Mouse (Mus musculus): ENCODE data around the gene Mapk8ip3.

Mapk8ip3 gene

GRCm38 (mm10) chr17:24902671-24903474 is 33.9 kb downstream of the Mapk8ip3 start:
- no peak for DNase-seq (ENCODE audit: low read depth in 1 of 2, low spot score in 2 of 2)

- no peak for DNase-seq (ENCODE audit: low read depth in 1 of 2, low spot score in 2 of 2)
Measured at GRCm38 (mm10) chr17:24902124-24902523, 34.7 kb downstream of the Mapk8ip3 start.

- DNase-seq (ENCODE audit: low read depth in 1 of 2, low spot score in 2 of 2), result no peak
Measured at GRCm38 (mm10) chr17:24900014-24900413, 36.8 kb downstream of the Mapk8ip3 start.

- no peak for DNase-seq (ENCODE audit: low read depth in 1 of 2, low spot score in 2 of 2)
Measured at GRCm38 (mm10) chr17:24899153-24899552, 37.6 kb downstream of the Mapk8ip3 start.

GRCm38 (mm10) chr17:24898041-24898854 is 38.5 kb downstream of the Mapk8ip3 start:
- no peak for DNase-seq (ENCODE audit: low read depth in 1 of 2, low spot score in 2 of 2)

GRCm38 (mm10) chr17:24897600-24897999 is 39.2 kb downstream of the Mapk8ip3 start:
- no peak for DNase-seq (ENCODE audit: low read depth in 1 of 2, low spot score in 2 of 2)

GRCm38 (mm10) chr17:24896993-24897269 is 39.8 kb downstream of the Mapk8ip3 start:
- DNase-seq (ENCODE audit: low read depth in 1 of 2, low spot score in 2 of 2), result no peak

GRCm38 (mm10) chr17:24896241-24896992 is 40.4 kb downstream of the Mapk8ip3 start, which contains the start of gene Nme3:
Gene Nme3, plus strand, starts transcription at chr17:24896500.
- no peak for DNase-seq (ENCODE audit: low read depth in 1 of 2, low spot score in 2 of 2)

- no peak for DNase-seq (ENCODE audit: low read depth in 1 of 2, low spot score in 2 of 2)
Measured at GRCm38 (mm10) chr17:24895571-24896240, 41.1 kb downstream of the Mapk8ip3 start.

GRCm38 (mm10) chr17:24894995-24895547 is 41.7 kb downstream of the Mapk8ip3 start, which contains the start of the genes Eme2 and Mrps34:
Gene Eme2, minus strand, starts transcription at chr17:24895087.
Gene Mrps34, plus strand, starts transcription at chr17:24895116.
- DNase-seq (ENCODE audit: low read depth in 1 of 2, low spot score in 2 of 2), result peak; percentile 43 to 61

- DNase-seq (ENCODE audit: low read depth in 1 of 2, low spot score in 2 of 2), result no peak
Measured at GRCm38 (mm10) chr17:24894061-24894994, 42.4 kb downstream of the Mapk8ip3 start.

- DNase-seq (ENCODE audit: low read depth in 1 of 2, low spot score in 2 of 2), result no peak
Measured at GRCm38 (mm10) chr17:24893276-24893675, 43.5 kb downstream of the Mapk8ip3 start.

GRCm38 (mm10) chr17:24892785-24893184 is 44.0 kb downstream of the Mapk8ip3 start:
- DNase-seq (ENCODE audit: low read depth in 1 of 2, low spot score in 2 of 2), result no peak

GRCm38 (mm10) chr17:24891321-24891720 is 45.5 kb downstream of the Mapk8ip3 start:
- DNase-seq (ENCODE audit: low read depth in 1 of 2, low spot score in 2 of 2), result no peak

- no peak for DNase-seq (ENCODE audit: low read depth in 1 of 2, low spot score in 2 of 2)
Measured at GRCm38 (mm10) chr17:24890151-24891092, 46.4 kb downstream of the Mapk8ip3 start.

GRCm38 (mm10) chr17:24888862-24889261 is 47.9 kb downstream of the Mapk8ip3 start:
- DNase-seq (ENCODE audit: low read depth in 1 of 2, low spot score in 2 of 2), result no peak

- DNase-seq (ENCODE audit: low read depth in 1 of 2, low spot score in 2 of 2), result no peak
Measured at GRCm38 (mm10) chr17:24887291-24888080, 49.3 kb downstream of the Mapk8ip3 start.

- no peak for DNase-seq (ENCODE audit: low read depth in 1 of 2, low spot score in 2 of 2)
Measured at GRCm38 (mm10) chr17:24886932-24887271, 49.9 kb downstream of the Mapk8ip3 start.
